Mouse (Mus musculus): ENCODE data around the gene Strap. TPM values are rescaled to one million over a fixed set of nuclear protein-coding genes. Genes with fewer than 3 reads are reported as not detected.
"Not testable (repeated sequence)": the region's sequence is repeated elsewhere in the genome, so short reads cannot be mapped to it uniquely, and the experiment has no call there.

Gene Strap
- polyA plus RNA-seq, 1 experiment from 2014 or later: 77.7 TPM

GRCm38 (mm10) chr6:137704300-137704939 is 30.5 kb upstream of the Strap start:
- H3K27ac ChIP-seq (replicated peaks): peak overlapping the region; percentile 65; the same call in 1 of the 2 replicates
- no peaks in the 10 kb centered on the region for H3K4me1 ChIP-seq (replicated peaks; ENCODE audit: control insufficient read depth, insufficient read depth)
- DNase-seq (ENCODE audit: low spot score) (no peak), ATAC-seq (ENCODE audit: low FRiP score, low TSS enrichment) (no peak)
- 57% methylated on average over 25 of the region's 25 CpGs for WGBS
- no peak overlapping the region for H3K9ac ChIP-seq (ENCODE audit: low read length)
- H3K27me3 ChIP-seq (ENCODE audit: control insufficient read depth, insufficient read depth, low read length): no peaks in the 10 kb centered on the region
- H3K36me3 ChIP-seq (ENCODE audit: control insufficient read depth, insufficient read depth, low read length): no peaks in the 10 kb centered on the region
- no peak overlapping the region for H3K4me3 ChIP-seq (ENCODE audit: low read depth, low read length)
- H3K9me3 ChIP-seq (ENCODE audit: control insufficient read depth, low read length): no peaks in the 10 kb centered on the region
- TF ChIP-seq CTCF (IDR thresholded peaks at IDR 0.05; ENCODE audit: low read depth): no peak
- no peak for TF ChIP-seq EP300 (optimal IDR thresholded peaks at IDR 0.05)
- H3K4me2 ChIP-seq (replicated peaks; ENCODE audit: low read depth): peak overlapping the region; percentile 27; the same call in 1 of the 2 replicates

- Histone ChIP-seq H3K9ac (ENCODE audit: low read length) (no peak overlapping the region), H3K4me2 (replicated peaks; ENCODE audit: low read depth) (no peak overlapping the region), H3K9me3 (ENCODE audit: control insufficient read depth, low read length) (no peaks in the 10 kb centered on the region), H3K27me3 (ENCODE audit: control insufficient read depth, insufficient read depth, low read length) (no peaks in the 10 kb centered on the region), H3K4me1 (replicated peaks; ENCODE audit: control insufficient read depth, insufficient read depth) (no peaks in the 10 kb centered on the region), H3K4me3 (ENCODE audit: low read depth, low read length) (no peak overlapping the region), H3K27ac (replicated peaks) (no peak overlapping the region), H3K36me3 (ENCODE audit: control insufficient read depth, insufficient read depth, low read length) (no peaks in the 10 kb centered on the region)
- TF ChIP-seq CTCF (IDR thresholded peaks at IDR 0.05; ENCODE audit: low read depth): no peak
- no peak for TF ChIP-seq EP300 (optimal IDR thresholded peaks at IDR 0.05)
- 88% methylated on average over 10 of the region's 10 CpGs for WGBS
- DNase-seq (ENCODE audit: low spot score): no peak
- ATAC-seq (ENCODE audit: low FRiP score, low TSS enrichment): no peak
Measured at GRCm38 (mm10) chr6:137706209-137706608, 28.7 kb upstream of the Strap start.

GRCm38 (mm10) chr6:137708726-137709405 is 26.0 kb upstream of the Strap start:
- H3K27me3 ChIP-seq (ENCODE audit: control insufficient read depth, insufficient read depth, low read length); ATAC-seq (ENCODE audit: low FRiP score, low TSS enrichment); H3K4me3 ChIP-seq (ENCODE audit: low read depth, low read length); H3K4me2 ChIP-seq (replicated peaks; ENCODE audit: low read depth); H3K9ac ChIP-seq (ENCODE audit: low read length); H3K27ac ChIP-seq (replicated peaks); H3K9me3 ChIP-seq (ENCODE audit: control insufficient read depth, low read length); H3K4me1 ChIP-seq (replicated peaks; ENCODE audit: control insufficient read depth, insufficient read depth); DNase-seq (ENCODE audit: low spot score); H3K36me3 ChIP-seq (ENCODE audit: control insufficient read depth, insufficient read depth, low read length): not testable (repeated sequence)
- WGBS: 68% methylated on average over 13 of the region's 13 CpGs

- H3K27ac ChIP-seq (replicated peaks): no peak overlapping the region
- no peaks in the 10 kb centered on the region for H3K27me3 ChIP-seq (ENCODE audit: control insufficient read depth, insufficient read depth, low read length)
- ATAC-seq (ENCODE audit: low FRiP score, low TSS enrichment) (no peak), DNase-seq (ENCODE audit: low spot score) (no peak)
- no peak overlapping the region for H3K9ac ChIP-seq (ENCODE audit: low read length)
- H3K9me3 ChIP-seq (ENCODE audit: control insufficient read depth, low read length): no peaks in the 10 kb centered on the region
- no peak overlapping the region for H3K4me3 ChIP-seq (ENCODE audit: low read depth, low read length)
- 0 out of 2 replicates have a peak overlapping the region, but pooled peaks have one; percentile 11 for H3K4me2 ChIP-seq (replicated peaks; ENCODE audit: low read depth)
- no peaks in the 10 kb centered on the region for H3K4me1 ChIP-seq (replicated peaks; ENCODE audit: control insufficient read depth, insufficient read depth)
- WGBS: 57% methylated on average over 14 of the region's 14 CpGs
- no peaks in the 10 kb centered on the region for H3K36me3 ChIP-seq (ENCODE audit: control insufficient read depth, insufficient read depth, low read length)
- no peak for TF ChIP-seq EP300 (optimal IDR thresholded peaks at IDR 0.05)
- TF ChIP-seq CTCF (IDR thresholded peaks at IDR 0.05; ENCODE audit: low read depth): no peak
Measured at GRCm38 (mm10) chr6:137710179-137711037, 24.5 kb upstream of the Strap start.

- WGBS: 56% methylated on average over 7 of the region's 7 CpGs
- H3K4me1 ChIP-seq (replicated peaks; ENCODE audit: control insufficient read depth, insufficient read depth): no peaks in the 10 kb centered on the region
- TF ChIP-seq CTCF (IDR thresholded peaks at IDR 0.05; ENCODE audit: low read depth): no peak
- no peak for TF ChIP-seq EP300 (optimal IDR thresholded peaks at IDR 0.05)
Measured at GRCm38 (mm10) chr6:137712654-137713309, 22.1 kb upstream of the Strap start.

More at GRCm38 (mm10) chr6:137712654-137713309, 22.1 kb upstream of the Strap start:
- Histone ChIP-seq H3K4me2 (replicated peaks; ENCODE audit: low read depth) (no peak overlapping the region), H3K27ac (replicated peaks) (no peak overlapping the region), H3K9ac (ENCODE audit: low read length) (no peak overlapping the region), H3K36me3 (ENCODE audit: control insufficient read depth, insufficient read depth, low read length) (no peaks in the 10 kb centered on the region), H3K27me3 (ENCODE audit: control insufficient read depth, insufficient read depth, low read length) (no peaks in the 10 kb centered on the region), H3K9me3 (ENCODE audit: control insufficient read depth, low read length) (no peaks in the 10 kb centered on the region), H3K4me3 (ENCODE audit: low read depth, low read length) (no peak overlapping the region)
- no peak for DNase-seq (ENCODE audit: low spot score)
- ATAC-seq (ENCODE audit: low FRiP score, low TSS enrichment): no peak

All from stomach, postnatal 0 days (tissue).